Mouse (Mus musculus): ENCODE data around the gene Lrig1. TPM values are rescaled to one million over a fixed set of nuclear protein-coding genes. Genes with fewer than 3 reads are reported as not detected.
"Not testable (repeated sequence)": the region's sequence is repeated elsewhere in the genome, so short reads cannot be mapped to it uniquely, and the experiment has no call there.

Lrig1 gene
- total RNA-seq, 2 experiments from 2014 or later = 35.3 to 35.9 TPM

DNA sequence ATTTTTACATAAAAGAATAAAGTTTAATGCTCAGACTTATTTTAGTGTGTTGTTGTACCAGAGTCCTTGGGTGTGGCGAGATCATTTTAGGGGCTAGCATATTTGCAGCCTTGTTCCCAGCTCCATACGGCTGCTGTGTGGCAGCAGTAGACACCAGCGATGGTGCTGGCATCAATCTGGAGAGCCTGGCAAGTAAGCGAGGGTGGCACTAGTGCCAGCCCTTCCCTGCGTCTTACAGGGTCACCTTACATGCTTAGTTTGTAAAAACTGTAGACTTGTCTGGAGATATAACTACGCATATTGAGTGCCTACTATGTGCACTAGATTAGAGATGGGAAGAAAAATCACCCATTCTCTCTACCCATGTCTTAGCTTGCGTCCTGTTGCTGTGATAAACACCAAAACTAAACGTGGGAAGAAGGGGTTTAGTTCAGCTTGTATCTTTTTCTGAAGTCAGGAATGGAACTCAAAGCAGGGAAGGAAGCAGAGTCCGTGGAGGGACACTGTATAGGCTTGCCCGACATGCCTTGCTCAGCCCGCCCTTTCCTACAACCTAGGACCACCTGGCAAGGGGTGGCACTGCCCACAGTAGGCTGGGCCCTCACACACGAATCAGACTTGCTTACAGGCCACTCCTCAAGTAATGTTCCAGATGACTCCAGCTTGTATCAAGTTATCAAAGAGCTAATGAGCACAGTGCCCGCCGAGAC is 103.8 kb downstream of the Lrig1 start:
- DNase-seq (ENCODE audit: low spot score) = no peak

DNA sequence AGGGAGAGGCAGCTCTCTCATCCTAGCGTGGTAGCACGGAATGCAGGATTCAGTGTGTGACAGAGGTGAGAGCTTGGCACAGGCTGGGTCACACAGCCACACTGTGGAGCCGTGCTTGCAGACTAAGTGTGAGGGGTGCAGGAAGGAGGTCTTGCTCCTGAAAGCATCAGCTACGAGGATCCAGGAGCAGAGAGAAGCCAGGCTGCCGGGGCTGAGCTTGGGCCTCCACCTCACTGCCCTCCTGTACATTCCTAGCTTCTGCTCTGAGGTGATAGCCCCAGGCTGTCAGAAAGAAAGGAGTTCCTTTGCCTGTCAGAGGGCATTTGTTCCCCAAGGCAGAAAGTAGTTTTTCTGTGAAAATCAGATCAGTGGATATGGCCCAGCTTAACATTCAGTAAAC is 104.8 kb downstream of the Lrig1 start:
- intact Hi-C loops (cut with DNase I) = no loop called here
- no peak for DNase-seq (ENCODE audit: low spot score)

More for the DNA sequence above, 103.8 kb downstream of the Lrig1 start:
- intact Hi-C loops (cut with DNase I) = no loop called here

DNA sequence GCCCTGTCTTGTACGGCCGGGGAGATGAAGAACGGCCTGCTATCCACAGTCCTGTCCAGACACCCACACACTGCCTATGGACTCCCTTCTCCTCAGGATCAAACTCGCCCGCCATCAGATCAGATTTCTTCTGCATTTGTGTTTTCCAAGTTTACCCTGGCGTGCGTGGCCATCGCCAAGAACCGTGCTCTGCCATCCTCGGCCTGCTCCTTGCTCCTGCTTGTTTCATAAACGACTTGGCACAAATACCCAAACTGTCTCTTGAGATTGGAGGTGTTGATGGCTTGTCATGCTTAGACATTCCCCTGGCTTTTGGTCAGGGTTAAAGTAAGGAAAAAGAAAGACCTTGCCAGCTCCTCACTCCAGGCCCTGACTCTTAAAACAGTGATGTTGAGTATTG is 105.2 kb downstream of the Lrig1 start:
- DNase-seq (ENCODE audit: low spot score) = no peak
- intact Hi-C loops (cut with DNase I) = no loop called here

DNA sequence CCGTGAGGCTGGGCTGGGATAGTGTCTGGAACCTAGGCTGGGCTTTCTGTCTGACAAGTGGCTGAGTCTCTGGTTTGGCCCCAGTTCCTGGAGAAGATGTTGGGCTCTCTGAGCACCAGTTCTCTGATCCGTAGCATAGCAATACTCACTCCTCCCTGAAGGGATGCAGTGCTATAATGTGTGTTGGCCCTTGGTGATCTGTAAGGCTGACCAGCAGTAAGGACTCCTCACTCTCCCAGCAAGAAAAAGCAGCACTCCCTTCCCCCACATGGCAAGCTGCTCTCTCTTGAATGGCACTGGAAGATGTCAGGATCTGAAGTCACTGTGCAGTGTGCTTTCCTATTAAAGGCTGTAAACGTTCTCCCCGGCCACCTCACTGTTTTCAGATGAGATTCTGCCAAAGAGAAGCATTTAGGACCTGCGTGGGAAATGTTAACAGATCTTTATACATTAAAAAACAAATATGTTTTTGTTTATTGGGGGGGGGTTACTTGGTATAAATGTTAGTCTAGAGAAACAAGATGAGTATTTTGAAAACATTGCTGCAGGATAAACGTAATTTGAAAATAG is 105.8 kb downstream of the Lrig1 start:
- DNase-seq (ENCODE audit: low spot score) = no peak
- intact Hi-C loops (cut with DNase I) = no loop called here

DNA sequence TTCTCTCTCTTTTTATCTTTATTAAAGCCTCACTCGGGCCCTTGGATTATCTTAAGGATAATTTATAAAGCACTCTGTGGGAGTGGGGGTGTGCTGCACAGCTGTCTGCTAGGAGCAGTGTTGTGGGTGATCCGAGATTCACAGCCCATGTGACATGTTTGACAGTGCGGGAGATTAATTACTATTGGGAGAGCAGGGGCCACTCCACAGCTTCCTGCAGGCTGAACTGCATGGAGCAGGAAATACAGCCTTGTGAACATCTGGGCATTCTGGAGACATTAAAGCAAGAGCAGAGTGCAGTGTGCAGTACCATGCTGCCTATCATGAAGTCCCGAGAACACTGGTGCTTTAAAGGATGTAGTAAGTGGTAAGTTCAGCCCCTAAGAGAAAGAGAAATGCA is 107.2 kb downstream of the Lrig1 start:
- intact Hi-C loops (cut with DNase I) = no loop called here

DNA sequence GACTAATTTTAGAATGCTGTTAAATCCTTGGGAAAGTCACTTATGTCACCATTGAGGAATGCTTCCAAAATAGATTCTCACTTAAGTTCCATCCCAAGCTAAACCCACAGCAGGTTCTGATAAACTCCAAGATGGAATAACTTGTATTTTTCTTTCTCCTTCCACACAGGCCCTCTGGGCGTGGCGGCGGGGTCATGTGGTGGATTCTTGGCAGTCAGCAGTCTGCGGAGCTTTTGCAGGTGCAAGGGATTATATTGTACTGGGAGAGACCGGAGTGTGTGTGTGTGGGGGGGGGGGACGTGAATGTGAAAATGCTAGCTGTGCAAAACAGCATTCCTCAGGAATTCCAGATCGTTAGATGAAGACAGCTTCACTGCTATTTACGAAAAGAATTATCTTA is 107.7 kb downstream of the Lrig1 start:
- intact Hi-C loops (cut with DNase I) = no loop called here
- peak; percentile 21 for DNase-seq (ENCODE audit: low spot score)

More for the DNA sequence above, 107.2 kb downstream of the Lrig1 start:
- DNase-seq (ENCODE audit: low spot score) = no peak

DNA sequence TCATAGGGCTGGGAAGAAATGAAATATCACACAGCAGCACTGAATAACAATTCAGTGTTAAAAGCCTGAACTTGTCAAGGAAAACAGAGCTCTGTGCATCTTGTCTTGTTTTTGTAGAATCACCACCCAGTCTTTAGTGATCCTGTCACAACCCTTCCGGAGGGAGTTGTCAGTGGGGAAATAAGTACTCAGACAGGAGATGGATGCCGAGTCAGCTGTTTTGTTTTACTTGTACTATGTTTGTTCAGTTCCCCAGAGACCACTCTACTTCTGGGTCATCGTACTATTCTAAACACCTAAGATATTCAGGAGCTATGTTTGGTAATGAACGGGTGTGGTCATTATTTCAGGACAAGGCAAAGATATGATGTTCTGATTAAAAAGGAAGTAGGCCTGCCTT is 111.6 kb downstream of the Lrig1 start:
- intact Hi-C loops (cut with DNase I) = no loop called here
- DNase-seq (ENCODE audit: low spot score) = no peak

DNA sequence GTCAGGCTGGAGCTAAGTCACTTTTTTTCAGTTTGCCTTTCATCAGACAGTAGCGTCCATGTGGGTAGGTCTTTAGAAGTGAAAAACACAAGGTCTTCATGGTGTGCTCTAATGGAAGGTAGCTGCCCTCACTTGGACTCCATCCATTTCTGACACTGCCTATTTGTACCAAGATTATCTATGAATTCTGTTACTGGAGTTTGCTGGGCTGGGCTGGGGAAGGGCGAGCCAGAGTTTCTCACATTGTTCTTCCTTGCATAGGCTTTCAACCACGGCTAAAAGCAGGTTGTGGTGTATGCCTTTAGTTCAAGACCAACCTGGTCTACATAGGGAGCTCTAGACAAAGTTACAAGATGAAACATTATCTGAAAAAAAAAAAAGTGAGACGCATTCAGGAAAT is 115.0 kb downstream of the Lrig1 start:
- intact Hi-C loops (cut with DNase I) = no loop called here

DNA sequence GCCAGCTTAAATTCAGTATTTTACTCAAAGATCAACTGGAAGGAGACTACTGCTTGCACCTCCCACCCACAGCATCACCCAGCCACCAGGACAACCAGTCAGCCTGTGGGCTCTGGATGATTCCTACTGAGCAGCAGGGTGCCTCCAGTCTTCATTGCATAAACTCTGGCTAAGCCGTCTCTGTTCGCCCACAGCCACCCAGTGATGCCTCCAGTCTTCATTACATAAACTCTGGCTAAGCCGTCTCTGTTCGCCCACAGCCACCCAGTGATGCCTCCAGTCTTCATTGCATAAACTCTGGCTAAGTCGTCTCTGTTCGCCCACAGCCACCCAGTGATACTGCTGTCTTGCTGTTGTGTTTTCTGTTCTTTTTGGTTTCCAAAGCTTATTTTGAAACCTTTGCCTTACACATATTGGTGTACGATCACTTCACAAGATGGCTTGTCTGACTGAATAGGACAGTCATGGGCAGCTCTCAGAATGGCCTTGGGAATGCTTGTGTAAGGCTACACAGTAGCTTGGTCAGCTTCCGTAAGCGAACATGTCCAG is 115.7 kb downstream of the Lrig1 start:
- intact Hi-C loops (cut with DNase I) = no loop called here

More for the DNA sequence above, 115.0 kb downstream of the Lrig1 start:
- no peak for DNase-seq (ENCODE audit: low spot score)

DNA sequence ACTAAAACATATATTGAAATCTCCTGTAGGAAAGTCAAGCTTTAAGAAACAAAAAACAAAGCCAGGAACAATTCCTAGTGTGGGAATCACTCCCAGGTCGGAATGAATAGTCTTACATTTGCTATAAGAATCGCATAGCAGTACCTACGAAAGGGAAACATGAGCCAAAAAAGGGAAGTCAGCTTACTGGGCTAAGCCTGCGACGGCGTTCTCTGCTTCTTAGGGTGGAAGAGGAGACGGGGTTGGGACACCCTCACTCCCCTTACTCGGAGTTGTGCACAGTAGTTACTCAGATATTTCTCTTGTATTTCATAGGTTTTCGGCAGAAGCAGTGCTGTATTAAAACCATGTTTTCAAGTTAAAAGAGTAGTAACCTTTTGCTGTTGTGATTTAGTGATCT is 117.9 kb downstream of the Lrig1 start:
- DNase-seq (ENCODE audit: low spot score) = no peak
- intact Hi-C loops (cut with DNase I) = no loop called here

More for the DNA sequence above, 115.7 kb downstream of the Lrig1 start:
- no peak for DNase-seq (ENCODE audit: low spot score)

DNA sequence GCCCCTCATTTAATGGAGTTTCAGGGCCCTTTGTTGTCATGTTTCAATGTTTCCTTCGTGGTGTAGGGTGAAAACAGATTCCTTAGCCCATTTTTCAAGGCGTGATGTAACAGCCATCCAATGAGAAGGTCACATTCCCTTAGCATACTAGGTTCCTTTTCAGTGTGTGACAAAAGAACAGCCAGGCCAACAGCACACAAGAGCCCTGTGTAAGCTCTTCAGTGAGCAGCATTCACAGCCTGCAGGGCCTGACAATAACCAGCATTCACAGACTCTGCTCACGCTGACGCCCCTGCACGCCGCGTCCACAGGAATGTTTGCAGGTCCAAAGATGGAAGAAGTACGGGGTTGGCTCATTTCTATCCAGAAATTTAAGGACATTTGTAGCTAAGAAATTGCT is 122.0 kb downstream of the Lrig1 start:
- intact Hi-C loops (cut with DNase I) = no loop called here
- DNase-seq (ENCODE audit: low spot score) = no peak

DNA sequence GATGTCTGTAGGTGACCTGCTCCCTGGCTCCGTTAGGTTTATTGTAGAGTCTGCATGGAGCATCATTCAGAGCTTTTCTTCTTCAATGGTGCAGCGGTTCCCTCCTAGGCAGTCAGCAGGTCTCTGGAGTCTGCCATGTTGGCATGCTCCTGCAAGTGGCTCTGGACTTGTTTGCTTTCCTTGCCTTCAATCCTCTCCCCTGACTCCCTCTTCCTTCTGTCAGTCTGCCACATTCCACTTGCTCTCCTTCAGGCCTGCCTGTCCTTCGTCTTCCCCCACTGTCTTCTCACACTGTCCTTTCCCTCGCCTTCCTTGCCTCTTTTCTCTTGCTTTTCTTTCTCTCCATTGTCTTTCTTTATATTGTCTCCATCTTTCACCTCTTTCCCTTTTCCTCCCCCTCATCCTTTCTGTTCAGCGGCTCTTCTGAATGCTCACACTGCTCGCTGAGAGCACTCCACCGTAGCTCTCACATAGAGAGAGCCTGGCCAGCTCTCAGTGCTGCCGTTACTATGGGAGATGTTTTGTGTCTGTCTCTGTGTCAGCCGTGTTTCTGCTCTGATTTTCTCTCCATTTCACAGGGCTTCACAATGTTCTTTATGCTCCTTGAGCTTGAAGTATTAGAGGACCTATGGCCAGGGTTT is 124.3 kb downstream of the Lrig1 start:
- intact Hi-C loops (cut with DNase I) = no loop called here
- no peak for DNase-seq (ENCODE audit: low spot score)

DNA sequence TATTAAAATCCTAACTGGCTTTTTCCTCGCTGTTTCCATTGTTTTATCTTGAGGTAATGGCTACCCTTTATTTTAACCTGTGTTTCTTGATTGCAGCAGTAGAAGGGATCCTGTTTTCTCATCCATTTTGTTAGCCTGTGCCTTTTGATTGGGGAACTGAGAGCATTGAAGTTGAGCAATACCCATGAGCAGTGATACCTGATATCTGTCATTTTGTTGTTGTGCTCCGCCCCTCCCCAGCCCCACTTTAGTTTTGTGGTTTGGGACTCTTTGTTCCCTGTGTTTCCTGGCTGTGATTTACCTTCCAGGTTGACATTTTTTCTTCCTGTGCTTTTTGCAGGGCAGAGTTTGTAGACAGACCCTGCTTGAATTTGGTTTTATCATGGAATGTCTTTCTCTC is 131.9 kb downstream of the Lrig1 start:
- DNase-seq (ENCODE audit: low spot score) = no peak
- intact Hi-C loops (cut with DNase I) = no loop called here

DNA sequence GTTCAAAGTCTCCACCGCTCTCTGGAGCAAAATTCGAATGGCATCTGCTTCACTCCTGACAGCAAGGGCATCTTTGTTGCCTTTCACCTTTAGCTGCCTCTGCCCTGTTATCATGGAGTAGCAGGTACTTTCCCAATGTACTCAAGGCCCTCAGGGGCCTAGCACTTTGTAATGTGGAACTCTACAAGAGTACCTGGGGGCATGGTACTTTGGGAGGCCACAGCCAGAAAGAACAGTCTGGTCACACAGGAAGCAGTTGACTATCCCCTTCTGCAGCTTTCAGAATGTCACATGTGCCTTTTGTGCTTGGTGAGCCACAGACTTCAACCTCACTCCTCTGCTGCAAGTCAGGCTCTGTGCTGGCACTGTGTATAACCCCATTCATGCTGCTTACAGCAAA is 134.2 kb downstream of the Lrig1 start:
- intact Hi-C loops (cut with DNase I) = no loop called here
- DNase-seq (ENCODE audit: low spot score) = no peak

DNA sequence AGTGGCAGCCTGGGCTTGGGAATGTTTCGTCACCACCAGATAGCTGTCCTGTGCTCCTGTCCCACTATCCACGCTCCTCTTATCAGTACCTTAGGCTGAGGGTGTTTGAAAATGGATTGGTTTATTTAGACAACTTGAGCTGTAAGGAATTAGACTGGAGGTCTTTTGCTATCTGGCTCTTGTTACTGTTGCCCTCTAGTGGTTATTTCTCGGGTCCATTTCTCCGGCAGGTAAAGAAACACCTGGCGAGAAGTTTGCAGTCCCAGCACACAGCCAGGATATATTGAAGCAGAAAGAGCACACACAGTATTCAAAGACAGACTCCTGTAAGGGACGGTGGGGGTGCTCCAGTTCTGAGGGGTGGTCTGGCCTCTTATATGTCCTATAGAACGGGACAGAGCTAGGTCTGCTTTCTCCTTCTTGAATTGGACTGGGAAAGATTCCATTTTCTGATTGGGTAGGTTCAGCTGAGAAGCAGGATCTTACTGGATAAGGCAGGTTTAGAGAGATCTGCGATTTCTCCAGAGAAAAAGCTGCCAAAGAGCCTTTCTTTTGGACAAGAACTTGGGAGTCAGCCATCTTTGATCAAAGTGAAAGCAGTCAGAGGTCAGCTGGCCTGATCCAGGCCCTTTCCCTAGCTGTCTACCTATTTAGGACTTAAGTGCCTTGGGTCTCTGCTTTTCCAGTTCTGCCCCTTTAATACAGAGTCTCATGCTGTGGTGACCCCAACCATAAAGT is 136.6 kb downstream of the Lrig1 start:
- DNase-seq (ENCODE audit: low spot score) = no peak
- intact Hi-C loops (cut with DNase I) = no loop called here

DNA sequence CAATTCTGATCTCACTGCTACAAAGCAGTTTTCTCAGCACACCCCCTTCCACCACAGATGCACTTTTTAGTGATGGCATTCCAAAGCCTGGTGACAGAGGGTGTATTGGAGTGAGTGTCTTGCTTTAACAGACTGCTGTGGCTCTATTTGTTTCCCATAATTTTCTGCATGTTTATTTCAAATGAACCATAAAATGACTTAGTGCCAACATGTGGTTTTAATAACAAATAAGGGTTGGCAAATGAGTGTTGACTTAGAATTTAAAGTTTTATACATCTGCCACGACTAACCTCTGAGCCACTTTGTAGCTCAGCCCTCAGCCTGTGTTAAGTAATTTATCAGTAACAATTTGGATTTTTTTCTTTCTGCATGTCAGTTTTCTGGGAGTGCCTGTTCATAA is 138.6 kb downstream of the Lrig1 start:
- intact Hi-C loops (cut with DNase I) = no loop called here
- DNase-seq (ENCODE audit: low spot score) = no peak

DNA sequence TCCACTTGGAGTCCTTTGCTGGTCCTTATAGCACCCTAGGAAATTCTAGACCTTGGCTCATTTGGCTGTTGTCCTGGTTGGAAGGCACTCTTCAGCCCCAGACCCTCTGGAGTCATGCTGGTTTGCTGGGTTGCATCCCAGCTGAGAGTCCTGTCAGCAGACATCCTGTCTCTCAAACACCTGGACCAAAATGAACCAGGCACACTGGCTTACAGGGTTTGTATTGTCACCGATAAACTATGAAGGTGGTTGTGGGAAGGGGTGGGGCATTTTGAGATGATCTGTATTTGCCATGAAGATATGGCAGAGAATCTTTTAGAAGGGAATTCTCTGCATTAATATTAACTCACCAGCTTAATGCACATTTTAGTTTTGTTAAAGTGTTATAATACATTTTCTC is 139.1 kb downstream of the Lrig1 start:
- intact Hi-C loops (cut with DNase I) = no loop called here
- no peak for DNase-seq (ENCODE audit: low spot score)

DNA sequence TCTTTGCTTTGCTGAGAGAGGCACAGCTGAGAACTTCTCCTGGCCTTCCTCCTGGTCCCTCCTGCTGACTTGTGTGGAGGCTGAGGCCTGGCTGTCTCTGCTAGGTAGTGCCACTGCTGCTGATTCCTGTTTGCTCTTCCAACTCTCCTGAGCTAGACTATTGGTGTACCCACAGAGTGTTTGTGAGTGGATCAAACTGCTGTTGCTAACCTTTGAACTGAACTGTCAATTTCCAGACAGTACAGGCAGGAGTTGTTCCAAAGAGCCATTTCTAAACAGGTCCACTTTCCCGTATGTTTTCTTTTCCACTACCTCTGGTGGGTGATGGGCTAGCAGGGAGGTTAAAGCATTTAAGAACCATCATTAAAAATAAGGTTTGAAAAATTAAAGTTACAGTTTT is 141.4 kb downstream of the Lrig1 start:
- intact Hi-C loops (cut with DNase I); DNase-seq (ENCODE audit: low spot score): not testable (repeated sequence)

All from heart, postnatal 25 days (tissue).